Comparison of ENCODE assay signal across 27 mouse cellular contexts in the genomic region with DNA sequence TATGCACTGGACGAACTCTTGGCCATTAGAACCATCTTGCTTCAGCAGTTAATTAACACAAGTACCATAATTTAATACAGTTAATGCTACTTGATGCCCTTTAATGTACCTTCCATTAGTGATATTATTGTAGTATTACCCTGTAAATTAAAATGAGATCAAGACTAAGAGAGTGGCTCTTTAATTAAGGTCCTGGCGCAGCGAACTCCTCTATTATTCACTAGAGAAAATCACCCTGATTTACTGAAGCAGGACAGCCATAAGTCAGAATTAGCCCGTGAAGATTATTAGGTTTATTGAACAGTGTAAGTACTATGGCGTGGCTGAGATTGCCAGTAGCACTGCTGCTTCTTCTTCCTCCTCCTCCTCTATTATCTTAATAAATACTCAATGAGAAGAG.
A peak's percentile ranks its signal among the peaks of the same experiment; 100 is the strongest.
DNase-seq lines count a peak whose midpoint lies in the region; ATAC-seq lines count a peak whose summit lies in the region.
"Had no signal": no experiment of that assay in that cellular context is flagged by ENCODE, and none has a peak within 500 bp of the region (broad histone marks: within the 10 kb centered on the region; RNA-seq: fewer than 3 reads in every experiment).

No protein-coding gene starts in this region.

- WGBS in neural tube, embryonic 12.5 days: 56% methylated on average over 5 of the region's 5 CpGs
- WGBS in neural tube, embryonic 14.5 days: 50% methylated on average over 5 of the region's 5 CpGs
- 78% methylated on average over 5 of the region's 5 CpGs for WGBS in limb, embryonic 10.5 days

- H3K27ac ChIP-seq in neural tube, embryonic 12.5 days: no peak overlapping the region
- no peak overlapping the region for H3K27ac ChIP-seq in neural tube, embryonic 14.5 days (ENCODE audit: low read depth, low read length)
- H3K27ac ChIP-seq in limb, embryonic 10.5 days: no peak overlapping the region
- H3K27ac ChIP-seq: embryonic facial prominence, embryonic 13.5 days; embryonic facial prominence, embryonic 15.5 days; forebrain, embryonic 10.5 days; forebrain, embryonic 12.5 days had no signal

- H3K4me1 ChIP-seq in neural tube, embryonic 12.5 days: no peaks in the 10 kb centered on the region
- no peaks in the 10 kb centered on the region for H3K4me1 ChIP-seq in neural tube, embryonic 14.5 days (ENCODE audit: control insufficient read depth, insufficient read depth, low read length)
- no peaks in the 10 kb centered on the region for H3K4me1 ChIP-seq in limb, embryonic 10.5 days
- H3K4me1 ChIP-seq: embryonic facial prominence, embryonic 13.5 days; forebrain, embryonic 10.5 days; forebrain, embryonic 12.5 days had no signal

- H3K36me3 ChIP-seq in neural tube, embryonic 12.5 days: no peaks in the 10 kb centered on the region
- no peaks in the 10 kb centered on the region for H3K36me3 ChIP-seq in neural tube, embryonic 14.5 days (ENCODE audit: control insufficient read depth, insufficient read depth, low read length)
- H3K36me3 ChIP-seq in limb, embryonic 10.5 days: no peaks in the 10 kb centered on the region
- H3K36me3 ChIP-seq: embryonic facial prominence, embryonic 13.5 days; embryonic facial prominence, embryonic 15.5 days; forebrain, embryonic 10.5 days; forebrain, embryonic 12.5 days; G1E had no signal

- peak; percentile 29 for DNase-seq in cerebellum, adult 9-10 months
- no peak for DNase-seq in cerebellum, adult 8-10 months
- DNase-seq in neural tube, embryonic 10.5 days (ENCODE audit: extremely low spot score, low spot score): no peak
- DNase-seq in left cerebral cortex, adult 8-10 months (ENCODE audit: low spot score in 2 of 2): no peak
- no peak for DNase-seq in limb, embryonic 10.5 days (ENCODE audit: low spot score)
- DNase-seq: adrenal gland, adult 8-10 months; adrenal gland, postnatal 14 days; adrenal gland, postnatal 36 days; B cell, adult 2 months; cerebellum, adult 11 months; cerebellum, postnatal 14 days; cerebellum, postnatal 36 days; embryo, embryonic 11 days had no signal

- H3K27me3 ChIP-seq in neural tube, embryonic 12.5 days (replicated peaks): no peaks in the 10 kb centered on the region
- H3K27me3 ChIP-seq in neural tube, embryonic 14.5 days (ENCODE audit: control insufficient read depth, insufficient read depth, low read length): no peaks in the 10 kb centered on the region
- H3K27me3 ChIP-seq in limb, embryonic 10.5 days (ENCODE audit: low read depth, poor library complexity, severe bottlenecking): no peaks in the 10 kb centered on the region
- H3K27me3 ChIP-seq: CH12.LX; embryonic facial prominence, embryonic 13.5 days; embryonic facial prominence, embryonic 15.5 days; forebrain, embryonic 12.5 days; Patski had no signal

- H3K4me2 ChIP-seq in neural tube, embryonic 12.5 days (replicated peaks): no peak overlapping the region
- H3K4me2 ChIP-seq in neural tube, embryonic 14.5 days (ENCODE audit: low read depth, low read length): no peak overlapping the region
- H3K4me2 ChIP-seq: embryonic facial prominence, embryonic 13.5 days; embryonic facial prominence, embryonic 15.5 days; forebrain, embryonic 12.5 days had no signal

- peak; percentile 68; the same call in 1 of the 2 replicates for ATAC-seq in neural tube, embryonic 12.5 days (ENCODE audit: low FRiP score, low read depth)
- ATAC-seq in neural tube, embryonic 14.5 days (ENCODE audit: low read depth): peak; percentile 61; the same call in 1 of the 2 replicates
- ATAC-seq: activated CD4-positive, CD25-positive, alpha-beta regulatory T cell, adult 4 months; CD4-positive, CD25-positive, alpha-beta regulatory T cell, adult 4 months; forebrain, embryonic 14.5 days; forebrain, embryonic 16.5 days; Patski had no signal

- no peak overlapping the region for H3K9ac ChIP-seq in neural tube, embryonic 12.5 days
- no peak overlapping the region for H3K9ac ChIP-seq in neural tube, embryonic 14.5 days (replicated peaks; ENCODE audit: low read depth, low read length)
- H3K9ac ChIP-seq: embryonic facial prominence, embryonic 13.5 days; embryonic facial prominence, embryonic 15.5 days; forebrain, embryonic 12.5 days had no signal

- H3K4me3 ChIP-seq in neural tube, embryonic 12.5 days: no peak overlapping the region
- no peak overlapping the region for H3K4me3 ChIP-seq in neural tube, embryonic 14.5 days (ENCODE audit: low read depth, low read length)
- no peak overlapping the region for H3K4me3 ChIP-seq in limb, embryonic 10.5 days
- H3K4me3 ChIP-seq: embryonic facial prominence, embryonic 13.5 days; embryonic facial prominence, embryonic 15.5 days; erythroblast, embryonic 14.5 days; forebrain, embryonic 10.5 days; forebrain, embryonic 12.5 days had no signal

- H3K9me3 ChIP-seq in neural tube, embryonic 12.5 days: no peaks in the 10 kb centered on the region
- no peaks in the 10 kb centered on the region for H3K9me3 ChIP-seq in neural tube, embryonic 14.5 days (ENCODE audit: control insufficient read depth, low read length)
- no peaks in the 10 kb centered on the region for H3K9me3 ChIP-seq in limb, embryonic 10.5 days (replicated peaks)
- H3K9me3 ChIP-seq: embryonic facial prominence, embryonic 13.5 days; embryonic facial prominence, embryonic 15.5 days; forebrain, embryonic 10.5 days; forebrain, embryonic 12.5 days had no signal
